Mouse (Mus musculus) spleen, embryonic (tissue): ENCODE measurements around the gene Flvcr1.

Experiments
- CTCF ChIA-PET: fragments of 350-600 bp; sonication (Branson Sonifier 250); formaldehyde crosslinking; loops from one replicate; lab custom pipeline; 2022; lab: Charles Lee

The Flvcr1 gene

DNA sequence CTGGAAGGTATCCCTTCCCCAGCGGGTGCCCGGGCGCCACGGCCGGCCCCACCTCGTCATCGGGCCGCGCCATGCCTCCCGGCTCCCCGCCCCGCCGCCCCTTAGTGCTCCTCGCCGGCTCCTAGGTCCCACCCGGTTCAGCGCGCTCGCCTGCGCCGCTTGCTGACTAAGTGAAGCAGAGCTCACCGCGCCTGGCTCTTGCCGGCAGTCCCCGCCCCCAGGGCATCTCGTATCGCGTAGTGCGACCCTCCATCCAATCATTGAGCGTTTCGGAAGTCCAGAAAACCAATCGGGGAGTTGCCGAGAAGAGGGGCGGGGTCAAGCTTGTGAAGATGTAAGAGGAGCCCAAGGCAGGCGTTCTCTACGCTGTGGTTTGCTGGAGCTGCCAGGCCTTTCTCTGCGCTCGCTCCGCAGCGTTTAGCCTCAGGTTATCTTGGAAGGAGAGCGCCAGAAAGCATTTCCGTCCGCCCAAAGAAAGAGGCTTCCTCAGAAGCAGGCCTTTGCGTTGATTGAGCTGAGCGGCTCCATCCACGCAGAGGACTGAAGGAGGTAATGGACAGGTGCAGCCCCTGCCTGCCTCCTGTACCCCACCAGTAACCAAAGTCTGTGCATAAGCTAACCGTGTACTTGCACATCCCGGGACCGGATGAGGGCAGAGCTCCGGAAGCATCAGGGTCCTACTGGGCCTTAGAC, at the start of gene Flvcr1:
Flvcr1 (minus strand) TSS at position 138 of the 693 bp plus-strand sequence.
- CTCF ChIA-PET = interaction anchor here (0.6 kb wide), 1 partner anchor 196 kb away, joined by 3 read pairs; no protein-coding TSS in a partner anchor

- CTCF ChIA-PET = no interaction called here
Observed at GRCm38 (mm10) chr1:191075199-191075883, 49.4 kb upstream of the Flvcr1 start.

GRCm38 (mm10) chr1:191073486-191073885, 47.5 kb upstream of the Flvcr1 start:
- CTCF ChIA-PET = no interaction called here

DNA sequence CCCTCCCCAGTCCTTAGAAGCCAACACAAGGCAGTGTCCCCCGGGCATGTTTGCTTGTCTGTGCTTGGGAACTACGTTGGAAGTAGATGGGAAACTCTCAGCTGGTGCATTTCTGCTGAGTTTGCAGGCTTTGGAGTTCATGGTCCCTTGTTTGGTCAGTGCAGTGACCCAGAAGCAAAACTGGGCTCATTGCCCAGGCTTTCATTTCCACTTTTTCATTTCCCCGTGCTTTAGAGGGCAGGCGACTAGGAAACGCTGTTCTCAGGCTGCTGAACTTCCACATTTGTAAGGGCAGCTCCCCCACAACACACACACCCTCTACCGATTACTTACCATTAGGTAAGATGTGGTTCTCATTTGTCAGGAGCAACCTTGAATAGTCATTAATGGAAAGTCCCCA, 47.0 kb upstream of the Flvcr1 start:
- CTCF ChIA-PET = no interaction called here

DNA sequence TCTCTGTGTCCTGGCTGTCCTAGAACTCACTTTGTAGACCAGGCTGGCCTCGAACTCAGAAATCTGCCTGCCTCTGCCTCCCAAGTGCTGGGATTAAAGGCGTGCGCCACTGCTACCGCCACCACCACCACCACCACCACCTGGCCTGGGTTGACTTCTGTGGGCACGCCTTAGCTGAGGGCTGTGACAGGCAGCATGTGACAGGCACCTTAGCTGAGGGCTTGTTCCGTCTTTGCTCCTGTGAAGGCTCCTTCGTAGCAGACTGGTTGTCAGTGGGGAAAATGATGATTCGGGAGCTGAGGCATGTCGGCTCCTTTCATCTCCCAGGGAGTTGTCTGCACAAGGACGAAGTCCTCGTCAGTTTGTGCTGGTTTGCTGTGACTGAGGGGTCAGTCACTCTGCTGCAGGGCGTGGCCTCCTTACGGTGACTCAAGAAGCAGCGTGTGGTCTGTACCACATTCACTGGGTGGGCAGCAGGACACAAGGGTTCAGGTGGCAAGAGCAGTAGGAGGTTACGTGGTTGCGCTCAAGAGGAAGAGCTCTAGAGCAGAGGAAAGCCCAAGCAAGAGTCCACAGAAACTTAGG, 46.5 kb upstream of the Flvcr1 start:
- CTCF ChIA-PET = interaction anchor here (0.7 kb wide), 2 partner anchors 12 to 60 kb away, joined by 3 read pairs; no protein-coding TSS in a partner anchor

DNA sequence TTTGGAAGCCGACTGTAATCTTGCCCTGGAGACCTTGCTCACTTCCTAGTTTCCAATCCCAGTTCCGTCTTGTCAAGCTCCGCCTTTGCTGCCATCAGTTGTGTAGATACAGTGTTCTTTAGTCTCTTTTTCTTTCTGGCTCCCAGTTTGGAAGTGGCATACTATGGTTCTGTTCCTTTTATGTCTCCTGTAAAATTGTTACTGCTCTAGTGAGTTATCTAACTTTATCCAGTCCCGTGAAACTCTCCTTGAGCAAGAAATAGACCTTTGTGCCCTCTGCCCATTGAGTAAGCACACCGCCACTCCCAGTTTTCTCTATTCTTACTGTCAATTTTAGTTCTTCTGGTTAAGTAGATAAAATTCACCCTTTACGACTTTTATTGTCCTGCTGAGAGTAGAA, 45.7 kb upstream of the Flvcr1 start:
- CTCF ChIA-PET = interaction anchor here (0.7 kb wide), 1 partner anchor 60 kb away, joined by 3 read pairs; no protein-coding TSS in a partner anchor

DNA sequence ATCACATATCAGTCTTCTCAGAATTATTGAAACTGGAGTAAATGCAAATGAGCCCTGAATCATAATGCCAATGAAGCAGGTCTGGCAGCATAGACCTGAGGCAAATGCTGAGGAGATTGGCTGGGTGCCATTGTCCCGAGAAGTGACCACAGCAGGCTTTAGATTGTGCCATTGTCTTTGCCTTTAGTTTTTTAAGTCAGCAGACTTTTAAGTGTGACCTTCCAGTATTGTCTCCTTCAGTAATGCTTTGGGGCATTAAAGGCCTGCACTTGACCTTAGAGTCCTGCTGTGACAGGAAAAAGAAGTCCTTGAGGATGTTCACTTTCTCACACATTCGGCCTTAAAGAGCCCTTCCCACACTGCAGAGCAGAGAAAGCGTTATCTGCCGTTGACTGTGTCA, 44.3 kb upstream of the Flvcr1 start:
- CTCF ChIA-PET = no interaction called here

DNA sequence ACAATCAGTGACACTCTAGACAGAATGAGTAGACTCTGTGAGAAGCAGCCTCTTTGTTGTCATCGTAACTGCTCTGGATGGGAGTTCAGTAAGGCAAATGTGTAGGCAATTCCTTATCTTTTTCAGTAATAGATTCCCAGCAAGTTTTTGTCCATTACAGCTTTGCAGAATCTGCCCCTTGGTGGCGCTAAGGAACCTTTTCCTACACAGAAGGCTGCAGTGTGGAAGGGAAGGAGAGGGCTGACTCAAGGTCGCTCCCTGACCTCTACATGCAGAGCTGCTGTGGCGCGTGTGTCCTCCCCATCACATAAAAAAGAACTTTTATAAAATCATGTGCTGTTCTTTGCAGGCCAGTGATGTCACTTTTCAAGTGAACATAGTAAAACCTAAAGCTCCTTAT, 42.4 kb upstream of the Flvcr1 start:
- CTCF ChIA-PET = no interaction called here

- CTCF ChIA-PET = no interaction called here
Observed at GRCm38 (mm10) chr1:191065188-191065587, 39.2 kb upstream of the Flvcr1 start.

- CTCF ChIA-PET = no interaction called here
Observed at GRCm38 (mm10) chr1:191064535-191064934, 38.6 kb upstream of the Flvcr1 start.

- CTCF ChIA-PET = interaction anchor here (0.7 kb wide), 1 partner anchor 296 kb away, joined by 5 read pairs; no protein-coding TSS in a partner anchor
Observed at GRCm38 (mm10) chr1:191063700-191064099, 37.7 kb upstream of the Flvcr1 start.

DNA sequence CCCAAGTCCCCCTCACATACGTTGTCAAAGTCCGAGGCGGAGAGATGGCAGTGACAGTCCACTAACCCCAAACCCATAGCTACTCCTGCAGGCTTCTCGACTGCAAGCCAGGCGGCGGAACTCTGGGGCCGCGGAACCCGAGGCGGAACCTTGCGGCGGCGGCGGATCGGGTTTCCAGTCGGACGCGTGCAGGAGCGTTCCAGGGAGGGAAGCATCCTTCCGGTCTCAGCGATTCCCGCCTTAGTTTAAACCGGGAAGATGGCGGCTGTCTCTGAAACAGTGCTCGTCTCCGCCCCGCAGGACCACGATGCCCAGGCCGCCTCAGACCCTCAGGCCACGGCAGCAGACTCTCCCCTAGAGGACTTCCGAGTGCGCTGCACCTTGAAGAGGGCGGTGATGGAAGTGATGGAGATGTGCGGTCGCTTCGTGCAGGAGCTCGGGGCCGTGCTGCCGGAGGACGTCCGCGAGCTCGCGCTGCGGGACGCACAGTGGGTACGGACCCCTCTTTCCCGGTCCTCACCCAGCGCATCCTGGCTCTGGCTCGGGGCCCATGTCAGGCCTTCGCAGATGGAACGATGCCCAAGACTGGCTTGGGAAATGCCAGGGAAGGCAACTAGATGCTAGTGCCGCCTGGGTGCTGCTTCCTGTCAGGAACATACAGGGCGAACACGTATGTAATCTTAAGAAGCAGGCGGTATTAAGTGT, 37.0 kb upstream of the Flvcr1 start, which contains the start of the genes Tatdn3 and Nsl1:
Tatdn3 (minus strand) TSS at position 152 of the 705 bp plus-strand sequence.
Nsl1 (plus strand) TSS at position 232 of the 705 bp plus-strand sequence.
- CTCF ChIA-PET = interaction anchor here (0.7 kb wide), 1 partner anchor 295 kb away, joined by 5 read pairs; no protein-coding TSS in a partner anchor

DNA sequence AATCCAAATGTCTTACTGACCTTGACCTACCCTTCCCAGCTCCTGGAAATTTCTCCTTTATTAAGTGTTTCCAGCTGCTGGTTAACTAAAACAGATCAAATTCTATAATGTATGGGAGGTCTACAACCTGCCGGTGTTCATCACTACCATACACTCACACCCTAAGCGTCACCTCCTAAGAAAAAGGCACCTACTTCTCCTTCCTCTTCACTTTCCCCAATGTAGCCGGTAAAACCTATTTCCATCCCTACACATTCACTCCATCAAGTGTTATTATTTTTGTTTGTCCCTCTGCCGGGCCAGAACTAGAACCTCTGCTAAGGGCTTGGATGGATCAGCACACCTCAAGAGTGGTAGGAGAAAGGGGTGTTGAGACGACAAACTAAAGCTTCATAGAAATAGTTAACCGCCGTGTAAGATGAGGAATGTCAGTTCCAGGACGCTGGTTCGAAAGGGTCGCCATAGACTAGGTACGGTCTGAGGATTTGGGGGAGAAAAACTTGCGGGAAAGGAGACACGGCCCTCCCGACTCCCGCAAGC, 36.4 kb upstream of the Flvcr1 start:
- CTCF ChIA-PET = no interaction called here

- CTCF ChIA-PET = no interaction called here
Observed at GRCm38 (mm10) chr1:191057461-191057860, 31.5 kb upstream of the Flvcr1 start.

DNA sequence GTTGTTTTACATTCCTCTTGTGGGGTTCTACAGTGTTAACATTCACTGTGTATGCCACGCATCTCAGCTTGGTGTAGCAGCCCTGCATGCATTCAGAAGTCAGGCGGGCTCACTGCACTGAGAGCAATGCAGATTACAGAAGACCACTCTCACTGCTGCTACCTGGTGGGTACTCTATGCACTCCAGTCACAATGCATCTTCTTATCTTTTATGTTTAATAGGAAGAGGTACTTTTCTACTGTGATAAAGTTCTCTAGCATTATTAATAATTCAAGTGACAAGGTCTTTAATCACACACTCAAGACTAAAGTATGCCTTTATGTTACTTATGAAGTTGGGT, 29.5 kb upstream of the Flvcr1 start:
- CTCF ChIA-PET = no interaction called here

- CTCF ChIA-PET = no interaction called here
Observed at GRCm38 (mm10) chr1:191054870-191055532, 29.0 kb upstream of the Flvcr1 start.

DNA sequence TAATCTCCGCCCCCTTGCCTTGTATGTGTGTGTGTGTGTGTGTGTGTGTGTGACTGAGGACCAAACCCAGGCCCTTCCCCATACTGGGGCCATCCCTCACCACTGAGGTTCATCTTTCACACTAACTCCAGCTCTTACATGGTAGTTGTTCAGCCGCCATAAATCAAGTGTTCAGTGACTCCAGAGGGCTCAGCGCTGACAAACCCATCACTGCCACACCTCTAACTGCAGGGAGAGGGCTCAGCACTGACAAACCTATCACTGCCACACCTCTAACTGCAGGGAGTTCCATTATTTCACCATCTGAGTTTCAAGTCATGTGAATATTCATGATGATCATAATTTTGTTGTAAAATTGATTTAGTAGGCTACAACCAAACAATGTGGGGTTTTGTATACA, 27.6 kb upstream of the Flvcr1 start:
- CTCF ChIA-PET = no interaction called here

DNA sequence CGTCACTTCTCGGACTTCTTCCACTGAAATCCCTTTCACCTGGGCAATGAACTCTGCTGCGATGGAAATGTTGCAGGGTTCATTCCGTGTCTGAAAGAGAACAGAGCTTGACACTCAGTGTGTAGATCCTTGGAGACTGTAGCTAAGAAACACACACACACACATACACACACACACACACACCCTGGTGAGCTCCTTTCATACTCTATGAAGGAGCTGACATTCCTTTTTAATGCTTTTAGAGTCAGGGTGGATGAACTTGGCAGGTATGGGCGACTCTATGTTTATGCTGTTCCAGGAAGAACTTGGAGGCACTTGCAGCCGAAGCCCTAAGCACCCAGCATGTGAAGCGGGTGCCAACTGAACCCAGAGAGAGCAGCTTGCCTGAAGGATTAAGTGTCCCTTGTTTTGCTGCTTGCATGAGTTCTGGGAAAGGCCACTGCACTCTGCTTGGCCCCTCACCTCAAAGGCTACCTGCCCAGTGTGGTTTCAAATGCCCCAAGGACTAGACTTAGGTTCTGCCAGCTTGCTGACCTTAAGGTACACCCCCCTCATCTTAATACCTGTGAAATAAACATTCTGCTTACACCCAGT, 20.4 kb upstream of the Flvcr1 start:
- CTCF ChIA-PET = interaction anchor here (0.6 kb wide), 1 partner anchor 14 kb away, joined by 8 read pairs; no protein-coding TSS in a partner anchor

- CTCF ChIA-PET = no interaction called here
Observed at GRCm38 (mm10) chr1:191045264-191045663, 19.3 kb upstream of the Flvcr1 start.

DNA sequence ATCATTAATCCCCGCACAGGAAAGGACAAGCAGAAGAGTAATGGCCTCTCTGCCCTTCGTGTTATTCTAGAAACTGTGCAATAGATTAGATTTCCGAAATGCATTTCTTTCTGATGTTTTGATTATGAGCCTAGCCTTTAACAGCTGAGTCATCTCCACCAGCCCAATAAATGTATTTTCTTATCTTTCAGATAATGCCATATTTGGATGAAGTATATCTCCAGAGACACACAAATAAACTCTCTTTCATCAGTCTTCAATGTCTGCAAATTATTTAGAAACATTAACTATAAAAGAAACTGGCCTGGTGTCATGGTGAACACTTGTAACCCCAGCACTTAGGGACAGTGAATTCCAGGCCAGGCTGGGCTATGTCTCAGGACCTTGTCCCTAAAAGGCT, 16.7 kb upstream of the Flvcr1 start:
- CTCF ChIA-PET = no interaction called here
